ENCODE assay signal across 21 mouse cellular contexts in genomic region chr7:114157716-114158278, GRCm38 (mm10). TPM values are rescaled to one million over a fixed set of nuclear protein-coding genes. Genes with fewer than 3 reads are reported as not detected.
A peak's percentile ranks its signal among the peaks of the same experiment; 100 is the strongest.
DNase-seq lines count a peak whose midpoint lies in the region; ATAC-seq and TF ChIP-seq lines count a peak whose summit lies in the region.
"Had no signal": no experiment of that assay in that cellular context is flagged by ENCODE, and none has a peak within 500 bp of the region (broad histone marks: within the 10 kb centered on the region; RNA-seq: fewer than 3 reads in every experiment).

No protein-coding gene starts in this region.

- H3K9ac ChIP-seq in midbrain, embryonic 13.5 days (replicated peaks): no peak overlapping the region
- no peak overlapping the region for H3K9ac ChIP-seq in midbrain, embryonic 11.5 days (ENCODE audit: low read length)
- H3K9ac ChIP-seq in forebrain, postnatal 0 days: no peak overlapping the region
- H3K9ac ChIP-seq: embryonic facial prominence, embryonic 15.5 days; hindbrain, embryonic 15.5 days had no signal

- 78% methylated on average over 12 of the region's 12 CpGs for WGBS in midbrain, embryonic 13.5 days
- WGBS in midbrain, embryonic 11.5 days: 85% methylated on average over 12 of the region's 12 CpGs
- WGBS in forebrain, postnatal 0 days: 30% methylated on average over 12 of the region's 12 CpGs

- intact Hi-C loops in heart, postnatal 14 days (cut with DNase I): no loop called here
- intact Hi-C loops in heart, postnatal 36 days (cut with DNase I): no loop called here

- DNase-seq in cerebellum, postnatal 10 days: peak; percentile 37 to 44
- no peak for DNase-seq in cerebellum, adult 9-10 months
- no peak for DNase-seq in midbrain, embryonic 11.5 days (ENCODE audit: low spot score, missing footprints)
- no peak for DNase-seq in forebrain, postnatal 0 days
- peak; percentile 44 for DNase-seq in thymus, postnatal 14 days
- DNase-seq in heart, postnatal 14 days: no peak
- no peak for DNase-seq in heart, postnatal 36 days
- DNase-seq: adrenal gland, adult 8-10 months; embryo, embryonic 11 days; gastrocnemius, postnatal 10 days; heart, postnatal 10 days; kidney, postnatal 10 days; lung, adult 2 months; lung, postnatal 36 days had no signal

- no peak overlapping the region for H3K4me2 ChIP-seq in midbrain, embryonic 13.5 days (replicated peaks)
- H3K4me2 ChIP-seq in midbrain, embryonic 11.5 days: no peak overlapping the region
- H3K4me2 ChIP-seq in forebrain, postnatal 0 days (ENCODE audit: low read depth): no peak overlapping the region
- H3K4me2 ChIP-seq: embryonic facial prominence, embryonic 15.5 days; hindbrain, embryonic 15.5 days; liver, embryonic 11.5 days had no signal

- TF ChIP-seq CTCF in forebrain, postnatal 0 days (IDR thresholded peaks at IDR 0.05; ENCODE audit: low read depth): no peak

- no peaks in the 10 kb centered on the region for H3K27me3 ChIP-seq in midbrain, embryonic 13.5 days
- H3K27me3 ChIP-seq in midbrain, embryonic 11.5 days (ENCODE audit: control insufficient read depth, insufficient read depth, low read length): no peaks in the 10 kb centered on the region
- no peaks in the 10 kb centered on the region for H3K27me3 ChIP-seq in forebrain, postnatal 0 days (ENCODE audit: insufficient read depth, low read length)
- H3K27me3 ChIP-seq: embryonic facial prominence, embryonic 15.5 days; hindbrain, embryonic 15.5 days had no signal

- no peaks in the 10 kb centered on the region for H3K9me3 ChIP-seq in midbrain, embryonic 13.5 days
- H3K9me3 ChIP-seq in midbrain, embryonic 11.5 days (ENCODE audit: control insufficient read depth, low read length): no peaks in the 10 kb centered on the region
- no peaks in the 10 kb centered on the region for H3K9me3 ChIP-seq in forebrain, postnatal 0 days (ENCODE audit: low read length)
- H3K9me3 ChIP-seq: embryonic facial prominence, embryonic 15.5 days; hindbrain, embryonic 15.5 days; limb, embryonic 10.5 days had no signal

- no peaks in the 10 kb centered on the region for H3K4me1 ChIP-seq in midbrain, embryonic 13.5 days (replicated peaks)
- no peaks in the 10 kb centered on the region for H3K4me1 ChIP-seq in midbrain, embryonic 11.5 days (ENCODE audit: control insufficient read depth, insufficient read depth, low read length)
- no peaks in the 10 kb centered on the region for H3K4me1 ChIP-seq in forebrain, postnatal 0 days (ENCODE audit: insufficient read depth)
- H3K4me1 ChIP-seq: embryonic facial prominence, embryonic 15.5 days; hindbrain, embryonic 15.5 days had no signal

- no peak overlapping the region for H3K4me3 ChIP-seq in midbrain, embryonic 13.5 days (replicated peaks)
- no peak overlapping the region for H3K4me3 ChIP-seq in midbrain, embryonic 11.5 days (ENCODE audit: low read depth, low read length)
- no peak overlapping the region for H3K4me3 ChIP-seq in forebrain, postnatal 0 days (ENCODE audit: low read depth, low read length)
- H3K4me3 ChIP-seq: embryonic facial prominence, embryonic 15.5 days; hindbrain, embryonic 15.5 days; limb, embryonic 10.5 days had no signal

- no peak overlapping the region for H3K27ac ChIP-seq in midbrain, embryonic 13.5 days
- H3K27ac ChIP-seq in midbrain, embryonic 11.5 days (ENCODE audit: low read depth, low read length): no peak overlapping the region
- H3K27ac ChIP-seq in forebrain, postnatal 0 days (ENCODE audit: low read depth, low read length): no peak overlapping the region
- H3K27ac ChIP-seq: embryonic facial prominence, embryonic 15.5 days; hindbrain, embryonic 15.5 days; limb, embryonic 10.5 days had no signal

- peak; percentile 77; the same call in 1 of the 2 replicates for ATAC-seq in midbrain, embryonic 13.5 days
- ATAC-seq in midbrain, embryonic 11.5 days (ENCODE audit: low FRiP score): no peak
- ATAC-seq in forebrain, postnatal 0 days: peak; percentile 36; the same call in 1 of the 2 replicates
- ATAC-seq: intestine, postnatal 0 days had no signal

- no peaks in the 10 kb centered on the region for H3K36me3 ChIP-seq in midbrain, embryonic 13.5 days
- H3K36me3 ChIP-seq in midbrain, embryonic 11.5 days (ENCODE audit: control insufficient read depth, insufficient read depth, low read length): no peaks in the 10 kb centered on the region
- no peaks in the 10 kb centered on the region for H3K36me3 ChIP-seq in forebrain, postnatal 0 days (ENCODE audit: insufficient read depth)
- H3K36me3 ChIP-seq: embryonic facial prominence, embryonic 15.5 days; hindbrain, embryonic 15.5 days; limb, embryonic 10.5 days had no signal

RNA-seq across cellular contexts. Expression of gene Rras2, which starts 40.2 kb away (rescaled TPM):
- polyA plus RNA-seq in midbrain, embryonic 13.5 days (2015; fragmentation: Nextera tagmentation; extraction: Ambion mirVana): 18.6 and 21.6 TPM in 2 replicates
- polyA plus RNA-seq in midbrain, embryonic 11.5 days (2014; fragmentation: Nextera tagmentation; extraction: Ambion mirVana): 26.7 and 30.7 TPM in 2 replicates
- total RNA-seq in forebrain, postnatal 0 days (2014; rRNA removed): 56.6 and 69.6 TPM in 2 replicates
- polyA plus RNA-seq in forebrain, postnatal 0 days (2015; fragmentation: Nextera tagmentation; extraction: Ambion mirVana): 34.4 and 35.0 TPM in 2 replicates
- 10 to 100 TPM; 43.8 to 44.2 TPM for total RNA-seq in heart, postnatal 14 days (2021)
- total RNA-seq in heart, postnatal 36 days (2021): 10 to 100 TPM; 48.5 to 51.6 TPM
- total RNA-seq: MEL had no signal

Comparison
In these comparisons a context has a peak if more than half of its experiments do, and no peak if none do; other contexts are left out.
1. DNase-seq: peak in cerebellum, postnatal 10 days (2 of 2) and thymus, postnatal 14 days (single experiment); none in cerebellum, adult 9-10 months (single experiment), midbrain, embryonic 11.5 days (single experiment), forebrain, postnatal 0 days (single experiment), heart, postnatal 14 days (0 of 2) and heart, postnatal 36 days (0 of 2).